Mouse (Mus musculus) megakaryocyte, embryonic 14.5 days (primary cell): Measurements from ENCODE around the gene Ttc38.

Experiments used
- FLI1 ChIP-seq: IDR thresholded peaks from 2 replicates; pipeline ENCODE4 v1.6.1; 2012; ENCODE audit warnings: low read length, inconsistent platforms, mixed read lengths
- GATA1 ChIP-seq: IDR thresholded peaks from 3 replicates; pipeline ENCODE4 v1.6.1; 2012; ENCODE audit warnings: mixed read lengths, low read length, inconsistent platforms, borderline replicate concordance

- no peak for TF ChIP-seq GATA1
- TF ChIP-seq FLI1: no peak
Observed at GRCm38 (mm10) chr15:85811535-85812277, 20.4 kb upstream of the Ttc38 start, which contains the start of gene Cdpf1.
